Mouse (Mus musculus): ENCODE measurements at regions not wholly inside any gene's neighbourhood (a gene's known extent, or its start where the extent isn't known, plus 50 kb on each side); places are given as distances from the start of the nearest gene placed in this dataset.
"Not testable (repeated sequence)": the region's sequence is repeated elsewhere in the genome, so short reads cannot be mapped to it uniquely, and the experiment has no call there.

- no peak for DNase-seq (ENCODE audit: low read depth, low spot score)
Observed at GRCm38 (mm10) chr12:10445738-10446137, 55.2 kb downstream of the Rdh14 start.

GRCm38 (mm10) chr12:10457960-10458655 is 67.5 kb downstream of the Rdh14 start:
- DNase-seq (ENCODE audit: low read depth, low spot score) = no peak

GRCm38 (mm10) chr12:10461796-10462195 is 71.2 kb downstream of the Rdh14 start:
- DNase-seq (ENCODE audit: low read depth, low spot score) = no peak

DNA sequence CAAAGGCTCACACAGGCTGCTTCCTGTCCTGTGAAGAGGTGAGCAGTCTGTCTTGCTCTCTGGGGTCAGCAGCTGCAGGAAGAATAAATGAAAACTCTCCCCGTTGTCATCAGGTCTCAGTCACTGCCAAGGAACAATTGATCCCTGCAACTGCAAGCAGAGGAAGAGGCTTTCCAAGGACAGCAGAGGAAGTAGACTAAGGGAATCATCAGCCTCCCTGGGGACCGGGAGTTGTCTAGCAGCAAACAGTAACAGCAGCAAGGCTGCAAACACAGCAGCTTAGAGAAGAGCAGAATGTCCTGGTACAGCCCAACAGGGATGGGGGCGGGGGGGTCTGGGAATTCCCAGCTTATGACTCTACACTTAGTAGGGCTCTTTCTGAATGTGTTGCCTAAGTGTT is 72.4 kb downstream of the Rdh14 start:
- no peak for DNase-seq (ENCODE audit: low read depth, low spot score)

GRCm38 (mm10) chr12:10473986-10474385 is 83.4 kb downstream of the Rdh14 start:
- no peak for DNase-seq (ENCODE audit: low read depth, low spot score)

GRCm38 (mm10) chr12:10480781-10481180 is 90.2 kb downstream of the Rdh14 start:
- no peak for DNase-seq (ENCODE audit: low read depth, low spot score)

GRCm38 (mm10) chr12:10482294-10483010 is 91.9 kb downstream of the Rdh14 start:
- DNase-seq (ENCODE audit: low read depth, low spot score) = no peak

- no peak for DNase-seq (ENCODE audit: low read depth, low spot score)
Observed at GRCm38 (mm10) chr12:10506721-10507120, 116.1 kb downstream of the Rdh14 start.

GRCm38 (mm10) chr12:10513526-10513925 is 123.0 kb downstream of the Rdh14 start:
- no peak for DNase-seq (ENCODE audit: low read depth, low spot score)

- DNase-seq (ENCODE audit: low read depth, low spot score) = no peak
Observed at GRCm38 (mm10) chr12:10514278-10514677, 123.7 kb downstream of the Rdh14 start.

- no peak for DNase-seq (ENCODE audit: low read depth, low spot score)
Observed at GRCm38 (mm10) chr12:10524509-10525286, 134.1 kb downstream of the Rdh14 start.

DNA sequence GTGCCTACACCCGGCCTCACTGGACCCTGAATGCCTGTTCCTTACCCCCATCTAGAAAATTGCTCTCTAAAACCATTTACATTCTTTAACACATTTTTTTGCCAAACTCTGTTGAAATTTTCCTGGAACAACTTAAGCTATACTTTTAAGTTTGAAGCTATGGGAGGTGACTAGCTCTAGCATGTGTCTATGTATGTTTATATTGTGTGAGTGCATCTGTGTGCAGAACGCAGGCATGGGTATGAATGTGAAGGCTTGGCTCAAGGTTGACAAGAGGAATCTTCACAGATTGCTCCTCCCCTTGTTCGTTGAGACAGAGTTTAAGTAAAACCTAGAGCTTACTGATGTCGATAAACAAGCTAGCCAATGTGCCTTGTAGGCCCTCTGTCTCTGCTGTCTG is 135.4 kb downstream of the Rdh14 start:
- no peak for DNase-seq (ENCODE audit: low read depth, low spot score)

GRCm38 (mm10) chr12:10529077-10529476 is 138.5 kb downstream of the Rdh14 start:
- DNase-seq (ENCODE audit: low read depth, low spot score) = no peak

DNA sequence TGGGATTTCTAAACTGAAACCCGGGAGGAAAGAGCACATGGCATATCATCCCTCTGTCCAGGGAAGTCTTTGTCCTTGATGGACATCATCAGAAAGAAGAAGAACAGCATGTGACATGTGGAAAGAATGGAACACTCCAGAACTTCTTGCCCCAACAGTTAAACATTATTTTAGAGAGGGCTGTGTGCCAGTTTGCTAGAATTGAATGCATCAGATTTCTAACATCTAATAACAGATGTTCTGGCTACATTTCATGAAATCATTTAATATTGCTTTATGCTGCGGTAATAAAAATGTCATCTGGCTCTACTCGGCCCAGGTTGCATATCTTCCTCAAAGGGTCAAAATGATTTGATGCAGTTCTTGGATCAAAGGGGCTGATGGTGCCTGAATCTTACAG is 140.4 kb downstream of the Rdh14 start:
- no peak for DNase-seq (ENCODE audit: low read depth, low spot score)

- DNase-seq (ENCODE audit: low read depth, low spot score) = no peak
Observed at GRCm38 (mm10) chr12:10533971-10534370, 143.4 kb downstream of the Rdh14 start.

GRCm38 (mm10) chr12:10536239-10536638 is 145.7 kb downstream of the Rdh14 start:
- no peak for DNase-seq (ENCODE audit: low read depth, low spot score)

DNA sequence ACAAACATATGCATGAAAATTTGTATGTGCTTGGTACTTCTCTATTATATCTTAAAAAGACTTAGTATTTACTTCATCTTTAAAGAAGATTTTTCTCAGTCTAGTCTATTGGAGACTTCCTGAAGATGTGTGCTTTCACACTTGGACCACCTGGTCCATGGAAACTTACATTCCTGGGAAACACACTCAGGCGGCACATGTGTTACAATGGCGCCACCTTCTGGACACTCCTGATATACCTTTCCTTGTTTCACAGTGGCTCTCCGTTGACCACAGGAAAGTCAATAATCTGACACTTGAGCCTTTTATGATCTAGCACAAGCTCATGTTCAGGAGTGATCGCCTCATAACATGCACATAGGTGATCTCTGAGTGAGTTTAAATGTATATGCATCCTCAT is 146.5 kb downstream of the Rdh14 start:
- peak; percentile 80 for DNase-seq (ENCODE audit: low read depth, low spot score)

- DNase-seq (ENCODE audit: low read depth, low spot score) = no peak
Observed at GRCm38 (mm10) chr12:10549481-10550201, 159.1 kb downstream of the Rdh14 start.

DNA sequence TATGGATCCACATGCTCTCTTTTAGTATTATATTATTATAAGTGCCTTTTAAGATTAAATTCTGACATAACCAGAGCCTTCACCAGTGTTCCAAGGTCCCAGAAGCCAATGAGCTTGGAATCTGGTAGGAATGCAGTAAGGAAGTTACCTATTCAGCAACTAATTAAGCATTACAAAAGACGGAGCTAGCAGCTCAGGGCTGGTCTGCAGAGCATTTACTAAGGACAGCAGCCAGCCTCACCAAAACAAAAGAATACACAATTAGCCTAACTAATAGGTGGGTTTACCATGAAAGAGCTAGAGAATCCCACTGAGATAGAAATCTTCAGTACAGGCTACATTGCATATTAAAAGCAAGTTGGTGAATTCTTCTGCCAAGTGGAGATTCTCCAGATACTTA is 164.1 kb downstream of the Rdh14 start:
- not testable (repeated sequence) for DNase-seq (ENCODE audit: low read depth, low spot score)

DNA sequence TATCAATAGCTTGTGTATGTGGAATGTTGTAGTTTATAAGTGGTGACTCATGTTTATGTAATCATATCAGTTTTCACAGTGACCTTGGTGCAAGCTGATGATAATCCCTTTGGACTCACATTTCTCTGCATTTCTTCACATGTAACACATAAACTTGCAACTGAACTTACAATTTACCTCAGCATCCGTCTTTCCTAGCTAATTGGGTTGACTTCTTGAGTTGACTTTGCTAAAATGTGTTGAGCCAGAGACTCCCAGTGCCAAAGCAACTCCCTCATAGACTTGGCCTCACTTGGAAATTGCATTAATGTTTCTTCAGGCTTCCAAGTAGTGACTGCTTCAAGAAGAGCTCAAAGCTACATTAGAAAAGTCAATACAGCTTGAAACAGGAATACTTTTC is 172.4 kb downstream of the Rdh14 start:
- no peak for DNase-seq (ENCODE audit: low read depth, low spot score)

DNA sequence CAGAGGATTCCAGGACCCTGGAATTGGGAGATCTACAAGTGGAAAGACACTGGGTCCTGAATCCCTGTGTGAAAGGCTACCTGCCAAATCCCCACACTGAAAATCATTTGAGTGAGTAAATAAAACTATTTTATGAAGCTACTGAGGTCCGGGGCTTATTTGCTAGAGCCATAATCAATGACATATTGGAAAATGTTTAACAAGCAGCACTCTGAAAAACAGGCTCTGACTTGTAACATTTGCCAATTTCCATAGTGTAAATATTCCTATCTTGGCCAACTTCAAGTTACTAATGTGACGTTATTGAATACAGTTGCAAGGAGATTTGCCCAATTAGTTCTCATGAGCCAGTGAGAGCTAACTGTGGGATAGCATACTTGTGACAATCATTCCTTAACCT is 177.3 kb downstream of the Rdh14 start:
- DNase-seq (ENCODE audit: low read depth, low spot score) = no peak

Measured in forelimb bud, embryonic 11.5 days (tissue).